Mouse (Mus musculus) lung, postnatal 0 days (tissue): Measurements from ENCODE around the gene Ccdc80.
A peak's percentile ranks its signal among the peaks of the same experiment; 100 is the strongest.

Experiments
- CTCF ChIP-seq: IDR thresholded peaks from 2 replicates; pipeline ENCODE4 v1.5.1; 2016; ENCODE audit warnings: antibody characterized with exemption, mild to moderate bottlenecking
- EP300 ChIP-seq: IDR thresholded peaks from 2 replicates; pipeline ENCODE4 v1.6.1; 2016; ENCODE audit warnings: antibody characterized with exemption, mild to moderate bottlenecking, control low read depth

- TF ChIP-seq CTCF (peak; percentile 94), EP300 (no peak)
Measured at GRCm38 (mm10) chr16:45090005-45090404, 3.2 kb upstream of the Ccdc80 start.
